Mouse (Mus musculus) cortical plate, adult 2 months (tissue): Measurements from ENCODE around the gene Olfr622.

Experiments used
- CTCF ChIP-seq: fragments of 200-500 bp; IDR thresholded peaks from 2 replicates; pipeline ENCODE4 v1.5.1; 2011; ENCODE audit warnings: mild to moderate bottlenecking, control low read depth, low read length; ENCODE audit not compliant: insufficient read depth; ENCODE audit errors: extremely low read depth
- POLR2A ChIP-seq: fragments of 200-500 bp; IDR thresholded peaks from 2 replicates; pipeline ENCODE4 v1.6.1; 2011; ENCODE audit warnings: mild to moderate bottlenecking, low read length, control low read depth; ENCODE audit not compliant: insufficient read depth; ENCODE audit errors: extremely low read depth

GRCm38 (mm10) chr7:103612434-103612833 is 30.1 kb downstream of the Olfr622 start, which contains the start of gene Olfr620:
- TF ChIP-seq POLR2A (no peak), CTCF (no peak)
